23 mouse cellular contexts compared by ENCODE assay signal in genomic region chr6:31835795-31836194, GRCm38 (mm10).
DNase-seq lines count a peak whose midpoint lies in the region; ATAC-seq and TF ChIP-seq lines count a peak whose summit lies in the region.
"Had no signal": no experiment of that assay in that cellular context is flagged by ENCODE, and none has a peak within 500 bp of the region (broad histone marks: within the 10 kb centered on the region; RNA-seq: fewer than 3 reads in every experiment).

No protein-coding gene starts in this region.

- intact Hi-C loops in left cerebral cortex, postnatal 14 days (cut with DNase I): no loop called here

- H3K27ac ChIP-seq in forebrain, embryonic 16.5 days (ENCODE audit: low read length): no peak overlapping the region
- no peak overlapping the region for H3K27ac ChIP-seq in forebrain, embryonic 10.5 days
- peak overlapping the region; percentile 82; the same call in 1 of the 2 replicates for H3K27ac ChIP-seq in hindbrain, embryonic 13.5 days
- H3K27ac ChIP-seq in hindbrain, embryonic 16.5 days (ENCODE audit: low read depth, low read length): no peak overlapping the region
- H3K27ac ChIP-seq: embryonic facial prominence, embryonic 10.5 days; embryonic facial prominence, embryonic 13.5 days; gastrocnemius, adult 2 months had no signal

- 0 out of 2 replicates have a peak, but pooled peaks cover 3% of the 10 kb centered on the region for H3K4me1 ChIP-seq in forebrain, embryonic 16.5 days (replicated peaks; ENCODE audit: control insufficient read depth, insufficient read depth, low read length)
- peaks cover 8% of the 10 kb centered on the region; the same call in 1 of the 2 replicates for H3K4me1 ChIP-seq in forebrain, embryonic 10.5 days
- peaks cover 25% of the 10 kb centered on the region for H3K4me1 ChIP-seq in hindbrain, embryonic 13.5 days (replicated peaks)
- no peaks in the 10 kb centered on the region for H3K4me1 ChIP-seq in hindbrain, embryonic 16.5 days (ENCODE audit: control insufficient read depth, insufficient read depth, low read depth, low read length)
- H3K4me1 ChIP-seq: embryonic facial prominence, embryonic 13.5 days had no signal

- H3K27me3 ChIP-seq in forebrain, embryonic 16.5 days (replicated peaks; ENCODE audit: control insufficient read depth, insufficient read depth, low read length): no peaks in the 10 kb centered on the region
- no peaks in the 10 kb centered on the region for H3K27me3 ChIP-seq in forebrain, embryonic 10.5 days (ENCODE audit: poor library complexity, severe bottlenecking)
- H3K27me3 ChIP-seq in hindbrain, embryonic 13.5 days: no peaks in the 10 kb centered on the region
- H3K27me3 ChIP-seq in hindbrain, embryonic 16.5 days (replicated peaks; ENCODE audit: control insufficient read depth, insufficient read depth, low read length): no peaks in the 10 kb centered on the region
- H3K27me3 ChIP-seq: embryonic facial prominence, embryonic 13.5 days had no signal

- ATAC-seq in forebrain, embryonic 16.5 days: peak; percentile 45; the same call in 1 of the 2 replicates
- ATAC-seq in hindbrain, embryonic 13.5 days (ENCODE audit: low FRiP score): no peak
- no peak for ATAC-seq in hindbrain, embryonic 16.5 days
- ATAC-seq: CD4-positive, CD25-positive, alpha-beta regulatory T cell, adult 4 months; intestine, postnatal 0 days had no signal

- no peak for TF ChIP-seq POLR2A in brain, embryonic 14.5 days (IDR thresholded peaks at IDR 0.05; ENCODE audit: borderline replicate concordance, extremely low read depth, insufficient read depth, insufficient read length, poor library complexity, severe bottlenecking)

- no peak overlapping the region for H3K4me2 ChIP-seq in forebrain, embryonic 16.5 days (ENCODE audit: low read length)
- H3K4me2 ChIP-seq in hindbrain, embryonic 13.5 days: no peak overlapping the region
- no peak overlapping the region for H3K4me2 ChIP-seq in hindbrain, embryonic 16.5 days (ENCODE audit: low read length)
- H3K4me2 ChIP-seq: embryonic facial prominence, embryonic 13.5 days; heart, embryonic 11.5 days had no signal

- H3K36me3 ChIP-seq in forebrain, embryonic 16.5 days (ENCODE audit: control insufficient read depth, insufficient read depth): no peaks in the 10 kb centered on the region
- H3K36me3 ChIP-seq in forebrain, embryonic 10.5 days (replicated peaks): no peaks in the 10 kb centered on the region
- H3K36me3 ChIP-seq in hindbrain, embryonic 13.5 days: no peaks in the 10 kb centered on the region
- H3K36me3 ChIP-seq in hindbrain, embryonic 16.5 days (ENCODE audit: control insufficient read depth, insufficient read depth, low read length): no peaks in the 10 kb centered on the region
- H3K36me3 ChIP-seq: embryonic facial prominence, embryonic 10.5 days; embryonic facial prominence, embryonic 13.5 days had no signal

- no peak for DNase-seq in forebrain, embryonic 10.5 days (ENCODE audit: extremely low spot score, low spot score)
- DNase-seq in brain, embryonic 14.5 days (ENCODE audit: low read depth): peak; percentile 38
- DNase-seq in left cerebral cortex, postnatal 14 days (ENCODE audit: low spot score in 2 of 2): no peak
- DNase-seq: adrenal gland, adult 2 months; adrenal gland, postnatal 14 days; cerebellum, adult 11-12 months; cerebellum, adult 8-10 months; cerebellum, postnatal 10 days; cerebellum, postnatal 36 days; embryo, embryonic 11 days; gastrocnemius, adult 2 months; gastrocnemius, postnatal 14 days; heart, adult 11 months; kidney, adult 2 months had no signal

- no peak overlapping the region for H3K9ac ChIP-seq in forebrain, embryonic 16.5 days (replicated peaks; ENCODE audit: low read depth, low read length)
- H3K9ac ChIP-seq in hindbrain, embryonic 13.5 days: no peak overlapping the region
- H3K9ac ChIP-seq in hindbrain, embryonic 16.5 days (ENCODE audit: low read depth, low read length): no peak overlapping the region
- H3K9ac ChIP-seq: embryonic facial prominence, embryonic 13.5 days had no signal

- H3K4me3 ChIP-seq in forebrain, embryonic 16.5 days (replicated peaks; ENCODE audit: low read length): no peak overlapping the region
- no peak overlapping the region for H3K4me3 ChIP-seq in forebrain, embryonic 10.5 days
- H3K4me3 ChIP-seq in hindbrain, embryonic 13.5 days: no peak overlapping the region
- H3K4me3 ChIP-seq in hindbrain, embryonic 16.5 days (ENCODE audit: low read length): no peak overlapping the region
- H3K4me3 ChIP-seq: embryonic facial prominence, embryonic 10.5 days; embryonic facial prominence, embryonic 13.5 days; erythroblast, embryonic 14.5 days; gastrocnemius, adult 2 months had no signal

- H3K9me3 ChIP-seq in forebrain, embryonic 16.5 days (ENCODE audit: control insufficient read depth, low read length): peaks cover 7% of the 10 kb centered on the region; the same call in 1 of the 2 replicates
- peaks cover 4% of the 10 kb centered on the region; the same call in 1 of the 2 replicates for H3K9me3 ChIP-seq in forebrain, embryonic 10.5 days
- H3K9me3 ChIP-seq in hindbrain, embryonic 13.5 days: no peaks in the 10 kb centered on the region
- H3K9me3 ChIP-seq in hindbrain, embryonic 16.5 days (ENCODE audit: control insufficient read depth, low read length): no peaks in the 10 kb centered on the region
- H3K9me3 ChIP-seq: embryonic facial prominence, embryonic 13.5 days had no signal

- no peak for TF ChIP-seq CTCF in brain, embryonic 14.5 days (IDR thresholded peaks at IDR 0.05; ENCODE audit: borderline replicate concordance, extremely low read depth, insufficient read depth, insufficient read length)
